Mouse (Mus musculus) embryonic facial prominence, embryonic 13.5 days (tissue): Measurements from ENCODE around the gene E2f2. TPM values are rescaled to one million over a fixed set of nuclear protein-coding genes. Genes with fewer than 3 reads are reported as not detected.

Experiments
- ATAC-seq: fragments of 200-750 bp; cut with Nextera tagmentation; 2 replicates; pipeline ENCODE4 v1.8.0; 2017; ENCODE audit warnings: low read depth; ENCODE audit not compliant: insufficient number of reproducible peaks, insufficient read depth, low FRiP score, low TSS enrichment
- H3K27ac ChIP-seq: fragments of 300-500 bp; sonication (generic); 2 replicates; pipeline ENCODE4 v1.5.1; 2015; ENCODE audit warnings: moderate library complexity, mild to moderate bottlenecking, inconsistent platforms
- H3K27me3 ChIP-seq: fragments of 300-500 bp; sonication (generic); 2 replicates; pipeline ENCODE4 v1.6.1; 2015; ENCODE audit warnings: mild to moderate bottlenecking, inconsistent platforms
- H3K36me3 ChIP-seq: fragments of 300-500 bp; sonication (generic); 2 replicates; pipeline ENCODE4 v1.6.1; 2015; ENCODE audit warnings: mild to moderate bottlenecking, inconsistent platforms
- H3K4me1 ChIP-seq: fragments of 300-500 bp; sonication (generic); 2 replicates; pipeline ENCODE4 v1.6.1; 2015; ENCODE audit warnings: inconsistent platforms
- H3K4me2 ChIP-seq: fragments of 300-500 bp; sonication (generic); 2 replicates; pipeline ENCODE4 v1.6.1; 2015; ENCODE audit warnings: moderate library complexity, mild to moderate bottlenecking, inconsistent platforms
- H3K4me3 ChIP-seq: fragments of 300-500 bp; sonication (generic); 2 replicates; pipeline ENCODE4 v1.5.1; 2015; ENCODE audit warnings: mild to moderate bottlenecking, inconsistent platforms
- H3K9ac ChIP-seq: fragments of 300-500 bp; sonication (generic); 2 replicates; pipeline ENCODE4 v1.6.1; 2015; ENCODE audit warnings: mild to moderate bottlenecking, inconsistent platforms
- H3K9me3 ChIP-seq: fragments of 300-500 bp; sonication (generic); 2 replicates; pipeline ENCODE4 v1.6.1; 2016; ENCODE audit warnings: inconsistent platforms
- whole genome bisulfite sequencing: fragments of 180-500 bp; shearing (Covaris S2); methylation state at CpG from one replicate; pipeline ENCODE4 v1.1.7; 2015; ENCODE audit warnings: mixed read lengths; 5-methylcytosine and 5-hydroxymethylcytosine counted together
- polyA plus RNA-seq: library from polyadenylated mRNA; unstranded; fragments of >200 nt; fragmentation: Nextera tagmentation; extraction: Ambion mirVana; gene quantifications from 2 replicates; pipeline ENCODE4 v1.2.1, GENCODE M21; 2015

E2f2 gene
- polyA plus RNA-seq, 1 experiment from 2014 or later, result 7.1 TPM

DNA sequence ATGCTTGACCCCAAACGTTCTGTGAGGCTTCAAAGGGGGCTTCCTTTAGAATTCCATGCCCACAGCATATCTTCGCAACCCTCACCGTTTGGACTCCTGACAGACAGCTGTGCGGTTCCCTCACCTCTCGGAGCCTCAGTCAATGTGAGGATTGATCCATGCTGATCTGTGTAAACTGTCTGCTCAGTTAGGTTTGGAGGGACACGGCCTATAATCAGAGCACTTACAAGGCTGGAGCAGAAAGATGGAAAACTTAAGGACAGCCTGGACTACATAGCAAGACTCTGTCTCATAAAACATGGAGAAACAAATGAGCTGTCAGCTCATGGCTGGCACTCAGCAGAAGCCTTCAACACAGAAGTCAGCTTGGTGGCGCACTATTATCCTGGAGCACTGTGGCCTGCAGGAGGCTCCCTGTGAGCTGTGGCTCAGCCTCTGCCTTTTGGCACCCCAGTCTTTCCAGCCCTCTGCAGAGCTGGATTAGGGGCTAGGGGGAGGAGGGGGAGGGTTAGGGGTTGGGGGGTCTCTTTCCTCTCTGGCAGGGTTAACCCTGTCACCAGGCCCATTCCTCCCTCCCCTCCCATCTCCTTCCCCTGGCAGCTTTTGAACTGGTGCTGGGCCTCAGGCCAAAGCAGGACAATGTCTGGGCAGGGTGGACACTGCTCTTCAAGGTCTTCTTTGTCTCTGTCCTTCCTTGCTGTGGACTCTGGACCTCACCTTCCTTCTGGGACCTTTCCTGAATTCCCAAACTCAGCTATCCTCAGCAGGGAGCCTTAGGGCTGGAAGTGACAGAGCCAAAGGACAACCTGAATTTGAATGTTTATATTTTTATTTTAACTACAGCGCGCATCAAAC is 36.1 kb upstream of the E2f2 start:
- H3K4me1 ChIP-seq, result peaks cover 73% of the 10 kb centered on the region
- ATAC-seq, result no peak
- 32% methylated on average over 9 of the region's 9 CpGs for WGBS
- no peaks in the 10 kb centered on the region for H3K9me3 ChIP-seq
- no peaks in the 10 kb centered on the region for H3K27me3 ChIP-seq
- 0 out of 2 replicates have a peak overlapping the region, but pooled peaks have one; percentile 44 for H3K4me3 ChIP-seq
- peak overlapping the region; percentile 100 for H3K27ac ChIP-seq
- H3K36me3 ChIP-seq, result no peaks in the 10 kb centered on the region
- peak overlapping the region; percentile 78 for H3K9ac ChIP-seq
- H3K4me2 ChIP-seq, result peak overlapping the region; percentile 72

DNA sequence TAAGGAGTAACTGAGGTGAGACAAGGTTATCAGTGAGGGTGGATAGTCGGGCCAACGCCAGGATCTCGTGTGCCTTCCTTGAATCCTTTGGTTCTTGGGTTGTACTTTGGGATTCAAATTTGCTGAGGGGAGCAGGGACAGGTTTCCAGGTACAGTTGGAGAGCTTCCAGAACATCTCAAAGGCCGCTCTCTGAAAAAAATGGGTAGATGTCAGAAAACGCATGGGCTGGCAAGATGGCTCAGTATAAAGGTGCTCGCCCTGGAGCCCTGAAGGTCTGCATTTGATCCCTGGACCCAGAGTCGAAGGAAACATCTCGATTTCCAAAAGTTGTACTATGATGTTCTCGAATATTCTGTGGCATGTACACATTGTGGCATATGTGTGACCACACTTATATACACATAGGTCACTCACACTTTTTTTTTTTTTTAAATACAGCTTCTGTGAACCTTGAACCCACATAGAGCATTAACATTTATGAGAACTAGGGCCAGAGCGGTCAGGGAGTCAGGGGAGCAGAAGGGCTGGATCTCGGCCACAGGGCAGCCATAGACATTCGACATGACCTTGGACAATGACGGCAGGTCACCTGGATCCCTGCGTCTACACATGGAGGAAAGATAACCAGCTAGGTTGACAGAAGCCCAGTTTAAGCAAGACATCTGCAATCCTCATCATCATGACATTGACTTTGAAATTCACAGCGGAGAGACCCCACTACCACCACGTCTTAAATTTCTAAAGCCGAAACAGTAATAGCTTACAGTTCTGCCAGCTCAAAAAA is 32.7 kb upstream of the E2f2 start:
- Histone ChIP-seq H3K27ac (peak overlapping the region; percentile 99), H3K4me3 (0 out of 2 replicates have a peak overlapping the region, but pooled peaks have one; percentile 23), H3K9ac (peak overlapping the region; percentile 53; the same call in 1 of the 2 replicates), H3K4me1 (peaks cover 75% of the 10 kb centered on the region), H3K36me3 (no peaks in the 10 kb centered on the region), H3K4me2 (peak overlapping the region; percentile 78), H3K9me3 (no peaks in the 10 kb centered on the region), H3K27me3 (no peaks in the 10 kb centered on the region)
- WGBS, result 44% methylated on average over 17 of the region's 17 CpGs
- ATAC-seq, result no peak

DNA sequence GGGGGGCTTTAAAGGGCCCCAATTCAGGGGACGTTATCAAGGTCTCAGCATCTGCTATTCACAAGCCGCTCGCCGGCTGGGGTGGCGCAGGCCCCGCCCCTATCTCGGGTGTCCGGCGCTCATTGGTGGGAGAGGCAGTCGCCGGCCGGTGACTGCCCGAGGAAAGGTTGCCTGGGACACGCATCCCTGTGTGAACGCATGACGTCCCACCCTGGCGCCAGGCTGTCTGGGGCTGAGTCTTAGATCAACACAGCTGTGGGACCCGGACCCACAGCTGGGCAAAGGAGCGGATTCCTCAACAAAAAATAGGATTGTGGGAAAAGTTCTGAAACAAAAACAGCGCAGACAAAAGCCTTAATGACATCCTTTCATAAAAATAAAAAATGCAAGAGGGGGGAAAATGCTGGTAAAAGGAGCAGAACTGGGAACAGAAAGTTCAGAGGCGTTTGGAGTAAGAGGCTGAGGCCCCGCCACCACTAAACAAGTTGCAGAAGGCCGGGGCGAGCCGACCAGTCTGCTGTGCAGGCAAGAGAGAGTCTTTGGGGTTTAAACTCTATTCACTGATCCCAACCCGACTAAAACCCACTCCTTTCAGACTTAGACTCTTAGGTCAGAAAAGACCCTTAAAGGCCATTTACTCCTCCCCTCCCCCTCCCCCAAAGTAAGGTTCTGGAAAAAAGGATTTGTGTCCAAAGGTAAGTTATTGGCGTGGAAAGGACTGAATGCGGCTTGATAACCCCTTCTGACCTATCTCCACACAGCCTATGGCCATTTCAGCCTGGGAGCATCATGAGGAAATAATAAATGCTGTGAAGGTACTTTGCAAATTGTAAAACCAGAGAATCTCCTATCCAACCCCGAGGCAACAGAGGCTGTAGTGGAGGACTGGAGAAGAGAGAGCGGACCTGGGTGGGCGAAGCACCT is 31.6 kb upstream of the E2f2 start:
- Histone ChIP-seq H3K27me3 (no peaks in the 10 kb centered on the region), H3K4me1 (peaks cover 69% of the 10 kb centered on the region), H3K9ac (peak overlapping the region; percentile 64), H3K27ac (peak overlapping the region; percentile 99), H3K4me3 (peak overlapping the region; percentile 23), H3K4me2 (peak overlapping the region; percentile 78), H3K9me3 (no peaks in the 10 kb centered on the region), H3K36me3 (no peaks in the 10 kb centered on the region)
- WGBS, result 2% methylated on average over 31 of the region's 31 CpGs
- ATAC-seq, result peak; percentile 88

DNA sequence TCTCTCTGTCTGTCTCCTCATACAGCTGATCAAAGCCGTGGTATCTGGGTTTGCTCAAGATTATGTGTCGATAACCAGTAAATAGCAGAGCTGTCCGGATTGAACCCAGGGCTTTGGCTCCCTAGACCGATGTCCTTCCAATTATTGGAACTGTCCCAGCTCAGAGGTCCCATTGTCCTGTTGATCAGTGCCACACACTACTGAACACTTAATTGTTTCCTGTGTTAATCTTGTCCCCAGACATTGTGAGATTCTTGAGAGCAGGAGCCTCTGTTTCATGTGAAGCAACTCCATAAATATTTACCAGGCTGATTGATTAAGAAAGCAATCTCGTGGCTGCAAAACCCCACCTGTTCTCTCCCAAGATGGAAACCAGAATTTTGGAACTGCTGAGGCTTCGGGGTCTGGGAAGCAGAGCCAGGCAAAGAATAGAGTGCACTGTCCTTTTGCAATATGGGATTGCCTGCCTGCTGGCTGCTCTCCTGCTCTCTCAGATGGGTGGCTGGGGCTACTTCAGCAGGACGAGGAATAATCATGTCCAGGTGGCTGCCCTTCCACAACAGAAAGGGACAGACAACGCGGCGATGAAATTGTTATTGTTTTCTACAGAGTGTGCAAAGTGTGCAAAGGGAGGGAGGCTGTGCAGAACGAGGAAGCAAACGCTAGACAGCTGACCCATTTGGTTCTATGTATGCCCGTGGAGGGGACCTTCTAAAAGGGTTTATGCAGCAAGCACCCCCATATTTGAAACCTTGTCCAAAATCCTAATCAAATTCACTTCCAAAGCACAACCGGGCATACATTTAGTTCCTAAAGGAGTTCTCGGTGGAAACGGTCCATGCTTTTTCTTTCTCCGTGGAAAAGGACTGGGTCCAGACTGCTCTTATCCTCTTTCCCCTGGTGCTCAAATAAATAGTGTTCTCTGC is 29.7 kb upstream of the E2f2 start:
- no peak for ATAC-seq
- no peaks in the 10 kb centered on the region for H3K27me3 ChIP-seq
- H3K36me3 ChIP-seq, result no peaks in the 10 kb centered on the region
- H3K4me2 ChIP-seq, result peak overlapping the region; percentile 78
- peak overlapping the region; percentile 94 for H3K4me3 ChIP-seq
- H3K9me3 ChIP-seq, result no peaks in the 10 kb centered on the region
- 4% methylated on average over 17 of the region's 17 CpGs for WGBS
- H3K4me1 ChIP-seq, result peaks cover 74% of the 10 kb centered on the region
- peak overlapping the region; percentile 65 for H3K9ac ChIP-seq
- H3K27ac ChIP-seq, result peak overlapping the region; percentile 99

DNA sequence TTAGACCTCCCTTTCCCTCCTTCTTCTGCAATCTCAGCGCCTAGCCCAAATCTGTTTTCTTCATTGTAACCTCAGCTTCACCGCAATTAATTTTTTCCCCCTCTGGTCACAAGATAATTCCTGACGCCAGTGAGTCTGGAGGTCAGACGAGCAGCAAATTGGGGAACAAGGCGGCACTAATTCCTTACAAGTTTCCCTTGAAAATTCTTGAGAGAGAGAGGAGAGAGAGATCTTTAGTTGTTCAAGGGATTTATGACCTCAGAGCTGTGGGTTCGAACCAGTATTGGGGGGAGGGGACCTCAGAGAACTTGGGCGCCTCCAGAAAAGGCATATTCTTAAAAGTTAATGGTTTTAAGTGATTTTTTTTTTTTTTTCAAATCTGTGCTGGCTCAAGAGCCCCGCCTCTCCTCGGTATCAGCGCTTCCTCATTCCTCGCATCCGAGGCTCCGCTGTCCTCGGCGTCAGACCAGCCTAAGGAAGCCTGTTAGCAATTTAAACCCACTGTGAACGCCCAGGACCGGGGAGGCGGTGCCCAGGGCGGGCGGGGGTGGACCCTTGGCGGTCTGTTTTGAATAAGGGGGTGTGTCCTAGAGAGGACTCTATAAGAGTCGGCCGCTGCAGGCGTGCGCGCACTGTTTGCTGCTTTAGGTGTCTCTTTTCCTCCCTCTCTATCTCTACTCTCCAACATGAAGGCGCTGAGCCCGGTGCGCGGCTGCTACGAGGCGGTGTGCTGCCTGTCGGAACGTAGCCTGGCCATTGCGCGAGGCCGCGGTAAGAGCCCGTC is 28.8 kb upstream of the E2f2 start, which contains the start of gene Id3:
Gene Id3, plus strand, starts transcription at position 305 of the 784 bp plus-strand sequence.
- H3K4me1 ChIP-seq, result peaks cover 70% of the 10 kb centered on the region
- WGBS, result under 1% methylated on average over 39 of the region's 39 CpGs
- H3K27me3 ChIP-seq, result no peaks in the 10 kb centered on the region
- H3K9ac ChIP-seq, result peak within 1 kb of the TSS; percentile 99
- ATAC-seq, result peak; percentile 85
- H3K36me3 ChIP-seq, result no peaks in the 10 kb centered on the region
- H3K9me3 ChIP-seq, result no peaks in the 10 kb centered on the region
- peak within 1 kb of the TSS; percentile 94 for H3K4me3 ChIP-seq
- H3K4me2 ChIP-seq, result peak within 1 kb of the TSS; percentile 78
- peak within 1 kb of the TSS; percentile 99 for H3K27ac ChIP-seq

DNA sequence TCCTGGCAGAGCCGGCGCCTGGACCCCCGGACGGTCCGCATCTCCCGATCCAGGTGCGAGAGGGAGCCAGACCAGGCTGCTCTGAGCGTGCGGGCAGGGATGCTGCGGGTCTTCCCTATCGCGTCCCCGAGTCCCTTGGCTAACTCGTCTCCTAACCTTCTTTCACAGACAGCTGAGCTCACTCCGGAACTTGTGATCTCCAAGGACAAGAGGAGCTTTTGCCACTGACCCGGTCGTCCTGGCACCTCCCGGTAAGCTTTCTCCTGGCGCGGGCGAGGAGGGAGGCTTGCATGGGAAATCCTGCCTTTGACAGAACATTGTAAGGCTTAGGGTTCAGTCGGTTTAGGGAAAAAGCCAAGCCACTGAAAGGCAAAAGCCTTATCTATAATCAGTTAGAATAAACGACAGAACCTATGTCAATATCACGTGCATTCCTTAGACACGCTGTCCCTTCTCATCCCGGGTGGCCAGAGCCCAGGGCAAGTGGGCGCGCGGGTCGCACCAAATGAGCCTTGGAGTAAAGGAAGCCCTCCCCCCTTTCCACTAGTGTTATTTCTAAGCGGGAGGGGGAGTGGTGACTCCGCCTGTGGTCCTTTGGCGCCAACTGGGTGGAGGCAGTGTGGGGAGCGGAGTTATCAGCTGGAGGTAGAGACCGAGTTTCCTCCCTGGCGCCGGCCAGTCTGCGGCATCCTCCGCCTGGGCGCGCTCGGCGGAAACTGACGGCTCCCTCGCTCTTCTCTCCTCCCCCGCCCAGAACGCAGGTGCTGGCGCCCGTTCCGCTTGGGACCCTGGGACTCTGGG is 27.9 kb upstream of the E2f2 start:
- Histone ChIP-seq H3K27me3 (no peaks in the 10 kb centered on the region), H3K4me2 (peak overlapping the region; percentile 78), H3K4me3 (peak overlapping the region; percentile 94), H3K9ac (peak overlapping the region; percentile 99), H3K9me3 (no peaks in the 10 kb centered on the region), H3K27ac (peak overlapping the region; percentile 99), H3K36me3 (no peaks in the 10 kb centered on the region), H3K4me1 (peaks cover 69% of the 10 kb centered on the region)
- ATAC-seq, result no peak
- under 1% methylated on average over 50 of the region's 50 CpGs for WGBS

DNA sequence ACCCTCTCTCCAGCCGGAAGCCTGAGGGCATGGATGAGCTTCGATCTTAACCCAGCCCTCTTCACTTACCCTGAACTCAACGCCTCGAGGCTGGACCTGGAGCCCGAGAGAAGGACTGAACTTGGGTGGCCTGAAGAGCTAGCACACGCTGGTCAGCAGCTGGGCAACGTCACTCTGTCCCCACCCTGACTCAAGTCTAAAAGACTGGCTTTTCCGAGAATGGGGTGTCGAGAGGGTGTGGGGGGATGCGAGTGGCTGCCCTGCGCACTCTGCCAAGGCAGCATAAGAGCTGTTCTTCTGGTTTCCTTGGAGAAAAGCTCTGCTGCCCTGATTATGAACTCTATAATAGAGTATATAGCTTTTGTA is 27.3 kb upstream of the E2f2 start:
- peak overlapping the region; percentile 99 for H3K9ac ChIP-seq
- no peaks in the 10 kb centered on the region for H3K36me3 ChIP-seq
- whole genome bisulfite sequencing, result under 1% methylated on average over 11 of the region's 11 CpGs
- peaks cover 65% of the 10 kb centered on the region for H3K4me1 ChIP-seq
- peak overlapping the region; percentile 99 for H3K27ac ChIP-seq
- no peaks in the 10 kb centered on the region for H3K9me3 ChIP-seq
- H3K4me2 ChIP-seq, result peak overlapping the region; percentile 78
- no peaks in the 10 kb centered on the region for H3K27me3 ChIP-seq
- ATAC-seq, result no peak
- peak overlapping the region; percentile 94 for H3K4me3 ChIP-seq

DNA sequence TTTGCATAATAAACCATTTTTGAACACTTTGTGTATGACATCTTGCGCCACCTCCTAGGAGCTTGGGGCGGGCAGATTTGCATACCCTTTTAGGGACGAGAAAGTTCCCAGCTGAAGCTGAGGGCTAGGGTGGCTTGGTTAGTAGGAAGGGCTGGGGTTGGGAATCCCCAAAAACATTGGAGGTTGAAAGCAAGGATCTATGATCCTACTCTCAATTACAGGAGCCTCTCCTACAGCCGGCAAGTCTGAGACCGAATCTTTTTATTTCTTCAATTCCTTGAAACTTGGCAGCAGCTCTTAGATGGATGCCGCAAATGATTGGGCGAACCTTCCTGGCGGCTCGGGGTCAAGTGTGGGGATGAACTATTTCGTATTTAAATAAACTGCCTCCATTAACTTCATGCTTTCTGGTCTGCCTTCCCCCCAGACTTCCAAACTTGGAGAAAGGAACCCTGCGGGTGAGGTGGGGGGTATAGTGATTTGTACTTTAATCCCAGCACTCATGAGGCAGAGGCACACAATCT is 26.8 kb upstream of the E2f2 start:
- Histone ChIP-seq H3K9ac (peak overlapping the region; percentile 99), H3K36me3 (no peaks in the 10 kb centered on the region), H3K27ac (peak overlapping the region; percentile 99), H3K27me3 (no peaks in the 10 kb centered on the region), H3K4me3 (peak overlapping the region; percentile 94), H3K4me1 (peaks cover 70% of the 10 kb centered on the region), H3K9me3 (no peaks in the 10 kb centered on the region), H3K4me2 (peak overlapping the region; percentile 78)
- 2% methylated on average over 11 of the region's 11 CpGs for WGBS
- ATAC-seq, result no peak
